Mouse (Mus musculus) stomach, postnatal 0 days (tissue): ENCODE results near the gene Birc3.

Source experiments
- CTCF ChIP-seq: IDR thresholded peaks from 2 replicates; pipeline ENCODE4 v1.5.1; 2016; ENCODE audit warnings: antibody characterized with exemption, low read depth, mild to moderate bottlenecking, moderate library complexity
- EP300 ChIP-seq: optimal IDR thresholded peaks from 2 replicates; pipeline ENCODE3; 2016; ENCODE audit warnings: antibody characterized with exemption

- TF ChIP-seq CTCF (no peak), EP300 (no peak)
These were observed 21.1 kb downstream of the Birc3 start for GRCm38 (mm10) chr9:7851841-7852240.
